Mouse (Mus musculus) cerebellum, adult 9-11 months (tissue): ENCODE measurements around the gene Gm10447.

Source experiments
- DNase-seq: peaks from one replicate; pipeline ENCODE4 v3.0.0; 2022

The Gm10447 gene

DNA sequence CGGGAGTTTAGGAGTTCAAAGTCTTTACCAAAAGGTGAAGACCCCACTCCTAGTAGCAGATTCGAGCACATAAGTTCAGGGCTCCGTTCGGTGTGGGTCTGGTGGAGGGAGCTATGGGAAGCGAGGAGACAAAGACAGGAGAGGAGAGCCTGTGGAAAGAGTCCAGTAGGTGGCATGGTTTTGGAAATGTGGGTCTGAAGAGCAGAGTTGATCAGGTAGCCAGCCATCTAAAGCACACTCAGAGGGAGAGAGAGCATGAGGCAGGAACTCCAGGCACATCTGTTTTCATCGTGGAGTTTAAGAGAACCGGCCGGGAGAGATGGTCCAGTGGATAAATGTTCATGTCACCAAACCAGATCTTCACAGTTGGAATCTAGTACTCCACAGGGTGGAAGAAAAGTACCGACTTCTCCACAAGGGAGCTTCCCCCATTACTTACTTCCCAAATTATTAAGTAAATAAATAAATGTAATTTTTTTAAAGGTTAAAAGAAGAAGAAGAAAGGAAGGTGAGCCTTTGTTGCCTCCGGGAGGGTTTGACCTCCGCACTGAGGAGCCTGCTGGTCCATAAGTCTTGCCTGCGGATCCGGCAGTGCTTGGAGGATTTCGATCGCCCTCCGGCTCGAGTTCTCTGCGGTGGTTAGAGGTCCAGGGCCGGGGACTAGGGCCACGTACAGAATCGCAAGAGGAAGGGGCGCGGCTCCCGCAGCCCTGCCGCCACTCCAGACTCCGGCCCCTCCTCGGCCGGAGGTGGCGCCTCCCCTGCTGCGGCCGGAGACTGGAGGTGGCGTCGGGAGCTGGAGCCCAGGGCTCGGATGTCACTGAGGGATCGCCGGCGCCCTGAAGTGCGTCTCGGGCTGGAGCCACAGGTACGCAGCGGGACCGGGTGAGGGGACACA, at the start of gene Gm10447, which contains the start of gene Shroom1:
Gm10447 (minus strand) TSS at position 637 of the 898 bp plus-strand sequence.
Shroom1 (plus strand) TSS at position 732 of the 898 bp plus-strand sequence.
- DNase-seq, result no peak

DNA sequence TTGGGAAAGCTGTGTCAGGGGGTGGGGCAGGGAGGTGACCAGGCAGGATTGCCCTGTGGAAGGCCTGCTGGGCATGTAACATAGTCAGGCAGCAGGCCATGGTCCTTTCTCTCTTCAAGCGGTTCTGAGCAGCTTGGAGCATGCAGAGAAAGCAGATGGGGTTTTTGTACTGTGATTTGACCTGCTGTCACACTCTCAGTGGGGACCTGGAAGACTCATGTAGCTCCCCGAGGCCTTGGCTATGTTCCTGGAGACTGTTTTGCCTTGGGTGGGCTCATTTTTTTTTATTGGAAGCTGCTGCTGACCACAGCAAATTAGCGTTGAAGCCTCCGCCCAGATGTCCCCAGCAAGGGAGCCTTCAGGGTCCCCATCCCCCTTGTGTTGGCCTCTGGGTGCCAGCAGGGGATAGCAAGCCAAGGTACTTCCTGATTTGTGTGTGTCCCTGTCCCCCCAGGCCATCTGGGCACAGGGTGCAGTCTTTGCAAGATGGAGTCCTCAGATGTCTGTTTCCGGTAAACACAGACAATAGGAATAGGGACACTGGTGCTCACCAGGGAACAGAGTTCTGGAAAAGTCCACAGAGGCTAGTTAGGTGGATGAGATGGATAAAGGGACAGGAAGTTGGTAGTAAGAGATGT, 48.2 kb upstream of the Gm10447 start:
- peak; percentile 99 for DNase-seq

DNA sequence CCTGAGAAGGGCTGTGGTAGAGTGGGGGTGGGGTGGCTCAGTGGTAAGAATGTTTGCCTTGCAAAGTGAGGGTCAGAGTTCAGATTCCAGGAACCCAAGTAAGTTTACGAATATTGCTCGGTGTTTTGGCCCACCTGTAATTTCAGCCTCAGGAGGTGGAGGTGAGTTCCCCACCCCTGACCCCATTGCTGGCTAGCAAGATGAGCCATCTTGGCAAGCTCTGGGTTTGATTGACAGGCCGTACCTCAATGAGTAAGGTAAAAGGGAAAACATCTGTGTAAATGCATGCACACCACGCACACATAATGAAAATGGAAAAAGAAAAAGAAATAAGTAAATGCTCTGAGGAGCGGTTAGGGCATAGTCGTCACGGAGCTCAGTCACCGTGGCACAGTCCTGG, 47.5 kb upstream of the Gm10447 start:
- peak; percentile 72 for DNase-seq

DNA sequence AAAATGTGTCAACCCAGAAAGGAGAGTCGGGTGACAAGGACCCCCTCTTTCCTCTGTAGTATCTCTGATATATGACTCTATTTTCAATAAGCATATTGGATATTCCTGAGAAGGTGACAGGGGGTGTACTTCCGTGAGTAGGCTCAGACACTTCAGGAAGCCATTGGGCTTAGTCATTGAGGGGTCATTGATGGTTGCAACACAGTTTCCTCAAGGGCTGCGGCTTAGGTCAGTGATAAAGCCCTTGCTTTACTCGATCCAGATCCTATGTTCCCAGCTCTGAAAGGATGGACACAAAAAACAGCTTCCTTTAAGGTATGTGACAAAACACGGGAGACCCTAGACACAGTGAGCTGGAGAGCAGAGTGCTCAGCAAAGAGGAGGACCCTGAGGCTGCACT, 46.8 kb upstream of the Gm10447 start:
- no peak for DNase-seq

DNA sequence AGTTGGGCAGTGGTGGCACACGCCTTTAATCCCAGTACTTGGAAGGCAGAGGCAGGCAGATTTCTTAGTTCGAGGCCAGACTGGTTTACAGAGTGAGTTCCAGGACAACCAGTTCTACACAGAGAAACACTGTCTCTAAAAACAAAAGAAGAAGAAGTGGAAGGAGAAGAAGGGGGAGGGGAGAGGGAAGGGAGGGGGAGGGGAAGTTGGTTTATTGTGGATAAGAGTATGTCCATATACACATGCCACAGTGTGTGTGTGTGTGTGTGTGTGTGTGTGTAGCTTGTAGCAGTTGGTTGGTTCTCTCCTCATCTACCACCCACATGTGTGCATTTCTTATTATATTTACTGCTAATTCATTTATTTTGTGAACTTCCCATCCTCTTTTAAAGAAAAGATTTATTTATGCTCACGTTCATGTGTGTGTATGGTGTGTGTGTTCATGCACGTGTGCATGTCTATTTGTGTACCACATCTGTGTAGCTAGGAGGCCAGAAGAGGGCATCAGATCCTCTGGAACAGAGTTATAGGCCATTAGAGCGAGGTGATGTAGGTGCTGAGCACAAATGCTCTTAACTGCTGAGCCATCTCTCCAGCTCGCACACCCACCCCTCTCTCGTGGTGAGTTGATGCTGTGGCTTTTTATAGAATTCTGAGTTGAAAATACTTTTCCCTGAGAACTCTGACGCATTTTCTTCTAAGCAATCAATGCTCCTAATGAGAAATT, 45.3 kb upstream of the Gm10447 start:
- DNase-seq, result no peak

DNA sequence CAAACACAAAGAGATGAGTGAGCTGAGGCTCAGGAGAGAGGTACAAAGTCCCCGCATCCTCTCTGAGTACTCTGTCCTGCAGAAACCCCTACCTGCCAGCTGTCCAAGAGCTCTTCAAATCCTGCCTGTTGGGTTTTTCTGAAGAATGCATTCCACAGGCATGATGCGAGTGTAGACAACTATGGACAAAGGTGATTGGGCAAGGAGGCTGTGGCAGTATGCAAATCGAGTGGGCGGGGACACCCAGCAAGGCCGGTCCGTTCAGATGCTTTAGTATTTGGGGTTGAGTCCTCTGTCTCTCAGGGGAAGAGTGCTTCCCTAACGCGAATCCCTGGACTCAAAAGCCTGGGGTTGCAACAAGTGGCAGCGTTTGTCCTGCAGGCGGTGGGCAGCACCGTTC, 43.7 kb upstream of the Gm10447 start:
- DNase-seq, result no peak

DNA sequence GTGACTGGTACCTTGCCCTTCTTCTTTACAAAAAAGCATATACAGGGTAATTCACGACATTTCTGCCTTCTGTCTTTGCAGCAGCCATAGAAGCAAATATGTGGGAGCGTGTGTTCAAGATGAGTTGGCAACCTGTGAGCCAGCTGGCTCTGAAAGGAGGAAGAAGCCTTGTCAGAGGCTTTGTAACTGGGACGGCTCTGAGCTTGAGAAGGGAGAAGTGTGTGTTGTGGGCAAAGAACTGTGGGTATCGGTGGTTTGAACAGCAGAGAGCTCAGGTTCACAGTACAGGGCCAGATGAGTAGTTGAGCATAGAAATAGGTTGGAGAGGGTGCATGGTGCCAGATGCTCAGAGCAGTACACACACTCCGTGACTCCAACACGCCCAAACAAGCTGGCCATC, 40.0 kb upstream of the Gm10447 start:
- DNase-seq, result peak; percentile 66

DNA sequence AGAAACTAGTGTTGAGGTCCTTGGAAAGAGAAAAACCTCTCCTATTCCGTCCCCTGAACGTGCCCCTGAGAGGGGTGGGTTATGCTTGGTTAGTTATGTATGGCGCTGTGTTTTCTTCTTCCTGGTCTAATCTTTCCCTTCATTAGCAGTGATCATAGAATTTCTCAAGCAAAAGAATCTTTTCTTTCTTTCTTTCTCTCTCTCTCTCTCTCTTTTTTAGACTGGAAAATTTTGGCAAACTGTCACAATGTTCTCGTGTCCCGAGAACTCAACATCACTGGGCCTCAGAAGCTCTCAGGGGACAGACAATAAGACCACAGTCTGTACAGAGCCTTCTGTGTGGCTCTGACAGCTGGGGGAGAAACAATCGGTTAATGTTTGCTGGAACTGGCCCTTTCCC, 38.5 kb upstream of the Gm10447 start:
- no peak for DNase-seq

DNA sequence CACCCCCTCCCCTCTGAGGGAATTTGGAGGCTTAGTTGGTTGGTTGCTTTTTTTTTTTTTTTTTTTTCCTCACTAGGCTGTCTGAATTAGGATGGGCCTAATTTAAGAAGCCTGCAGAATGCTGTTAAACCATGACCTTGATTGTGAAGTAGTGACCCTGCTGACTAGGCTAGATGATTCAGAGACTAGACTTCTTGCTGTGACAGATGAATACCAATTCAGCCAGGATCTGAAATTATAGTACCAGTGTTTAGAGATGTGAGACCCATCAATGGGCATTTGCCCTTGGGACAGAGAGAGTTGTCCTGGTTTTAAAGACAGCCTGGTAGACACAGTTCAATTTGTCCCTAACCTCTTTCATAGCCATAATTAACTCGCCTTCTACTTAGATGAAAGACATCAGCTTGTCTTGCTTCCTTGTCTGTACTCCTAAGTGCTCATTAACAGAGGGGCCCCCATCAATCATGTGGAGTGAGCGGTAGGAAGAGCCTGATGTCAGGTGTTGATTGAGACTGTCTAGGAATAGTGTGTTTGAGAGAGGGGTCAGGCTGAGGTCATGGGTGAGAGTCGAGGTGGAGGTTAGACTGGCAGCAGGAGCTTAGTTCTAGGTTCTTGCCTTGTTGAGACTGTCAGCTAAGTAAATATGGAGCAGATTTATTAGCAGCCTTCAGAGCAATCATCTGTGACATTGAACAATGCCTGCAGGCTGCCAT, 36.5 kb upstream of the Gm10447 start:
- no peak for DNase-seq

DNA sequence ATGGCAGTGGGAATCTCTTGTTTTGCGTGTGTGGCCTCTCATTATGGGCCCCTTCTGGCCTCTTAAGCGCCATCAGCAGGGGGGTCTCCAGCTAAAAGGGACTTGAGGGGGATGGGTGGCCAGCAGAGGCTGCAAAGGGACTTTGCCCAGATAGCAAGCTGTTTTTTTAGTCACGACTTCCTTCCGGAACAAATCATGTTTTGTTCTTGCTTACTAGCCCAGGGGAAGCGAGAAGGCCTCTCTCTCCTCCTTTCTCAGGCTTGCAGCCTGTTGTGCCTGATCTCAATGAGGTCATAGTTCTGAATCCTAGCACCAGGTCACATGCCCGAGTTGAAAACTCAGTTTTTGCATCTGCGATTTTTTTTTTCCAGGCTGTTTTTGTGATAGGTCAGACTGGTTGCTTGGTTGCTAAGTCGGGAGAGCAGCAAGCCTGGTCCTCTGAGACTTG, 35.1 kb upstream of the Gm10447 start:
- no peak for DNase-seq

DNA sequence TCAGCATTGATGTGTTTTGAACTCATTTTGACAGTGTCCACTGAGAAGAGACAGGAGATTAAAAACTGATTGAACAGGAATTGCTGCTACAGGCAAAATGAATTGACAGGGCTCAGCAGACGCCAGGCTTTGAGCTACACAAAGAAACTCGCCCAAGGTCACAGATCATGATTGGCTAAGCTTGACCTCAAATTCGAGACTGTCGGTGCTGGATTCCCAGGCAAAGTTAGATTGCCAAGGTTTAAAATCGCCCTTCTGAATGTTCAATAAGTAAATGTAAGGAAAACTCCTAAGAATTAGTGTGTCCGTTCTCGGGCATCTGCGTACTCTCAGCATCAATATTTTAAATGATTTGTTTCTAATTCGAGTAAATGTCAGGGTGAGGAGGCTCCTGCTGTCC, 32.5 kb upstream of the Gm10447 start:
- no peak for DNase-seq

DNA sequence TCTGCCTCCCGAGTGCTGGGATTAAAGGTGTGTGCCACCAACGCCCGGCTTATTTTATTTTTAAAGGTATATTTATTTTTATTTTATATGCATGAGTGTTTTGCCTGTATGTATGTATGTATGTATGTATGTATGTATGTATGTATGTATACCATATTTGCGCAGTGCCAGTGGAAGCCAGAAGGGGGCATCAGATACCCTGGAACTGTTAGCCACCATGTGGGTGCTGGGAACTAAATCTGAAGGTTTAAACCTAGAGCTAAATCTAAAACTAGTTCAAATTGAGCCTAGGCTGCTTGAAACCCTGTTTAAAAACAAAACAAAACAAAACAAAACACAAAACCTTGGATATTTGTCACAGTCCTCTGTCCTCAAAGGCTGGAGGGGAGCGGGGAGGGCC, 32.1 kb upstream of the Gm10447 start:
- no peak for DNase-seq

DNA sequence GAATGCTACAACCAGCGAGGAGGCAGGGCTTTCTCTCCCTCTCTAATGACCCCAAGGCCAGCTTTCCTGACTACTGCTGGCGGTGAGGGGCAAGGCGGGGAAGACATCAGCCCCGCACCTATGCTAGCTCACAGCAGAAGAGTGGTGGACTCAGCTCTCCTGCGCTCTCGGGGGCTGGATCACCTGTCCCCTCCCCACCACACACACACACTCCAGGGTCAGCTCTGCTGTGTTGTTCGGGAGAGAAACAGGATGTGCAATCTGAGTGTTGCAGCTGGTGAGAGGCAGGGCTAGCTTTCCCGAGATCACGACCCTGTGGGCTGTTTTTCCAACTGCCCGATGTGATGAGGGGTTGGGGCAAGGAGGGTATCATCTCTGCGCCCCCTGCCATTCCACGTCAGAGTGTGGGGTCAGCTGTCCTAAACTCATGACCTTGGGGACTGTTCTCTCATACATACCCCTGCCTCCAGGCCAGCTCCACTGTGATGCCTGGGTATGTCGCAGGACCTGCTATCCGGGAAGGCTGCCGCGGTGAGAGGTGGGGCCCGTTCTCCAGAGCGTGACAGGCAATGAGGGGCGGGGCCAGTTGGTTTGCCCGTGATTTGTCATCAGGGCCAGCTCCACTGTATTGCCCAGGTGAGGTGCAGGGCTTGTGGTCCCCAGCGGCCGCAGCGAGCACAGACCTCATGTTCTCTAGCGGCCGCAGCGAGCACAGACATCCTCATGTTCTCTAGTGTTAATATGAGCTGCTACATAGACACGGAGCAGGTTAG, 30.1 kb upstream of the Gm10447 start:
- peak; percentile 92 for DNase-seq

DNA sequence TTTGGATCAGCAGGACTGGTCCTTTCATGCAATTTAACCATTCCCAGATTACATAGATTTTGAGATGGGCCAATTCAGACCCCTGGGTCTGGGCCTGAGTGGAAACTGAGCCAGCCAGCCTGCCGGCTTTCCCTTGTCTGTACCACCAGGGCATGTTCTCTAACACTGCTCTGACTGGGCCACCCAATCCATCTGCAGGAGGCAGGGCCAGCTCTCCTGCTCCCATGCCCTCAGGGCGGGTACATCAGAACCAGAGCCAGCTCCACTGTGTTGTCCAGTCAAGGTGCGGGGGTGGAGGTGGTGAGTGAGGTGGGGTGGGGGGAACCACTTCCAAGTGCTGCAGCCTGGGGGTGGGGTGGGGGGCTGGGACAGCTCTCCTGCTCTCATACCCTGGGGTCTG, 29.4 kb upstream of the Gm10447 start:
- no peak for DNase-seq

DNA sequence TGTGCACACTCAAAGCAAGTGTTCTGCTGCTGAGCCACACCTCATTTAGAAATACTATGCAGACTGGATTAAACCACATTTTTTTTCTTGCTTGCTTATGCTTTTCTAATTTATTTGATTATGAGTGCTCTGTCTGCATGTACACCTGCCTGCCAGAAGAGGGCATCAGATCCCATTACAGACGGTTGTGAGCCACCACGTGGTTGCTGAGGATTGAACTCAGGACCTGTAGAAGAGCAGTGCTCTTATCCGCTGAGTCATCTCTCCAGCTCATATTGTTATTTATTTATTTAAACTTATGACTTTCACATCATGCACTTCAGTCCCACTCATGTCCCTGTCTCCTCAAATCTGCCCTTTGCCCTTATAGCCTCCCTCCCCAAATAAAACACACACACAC, 28.8 kb upstream of the Gm10447 start:
- no peak for DNase-seq

DNA sequence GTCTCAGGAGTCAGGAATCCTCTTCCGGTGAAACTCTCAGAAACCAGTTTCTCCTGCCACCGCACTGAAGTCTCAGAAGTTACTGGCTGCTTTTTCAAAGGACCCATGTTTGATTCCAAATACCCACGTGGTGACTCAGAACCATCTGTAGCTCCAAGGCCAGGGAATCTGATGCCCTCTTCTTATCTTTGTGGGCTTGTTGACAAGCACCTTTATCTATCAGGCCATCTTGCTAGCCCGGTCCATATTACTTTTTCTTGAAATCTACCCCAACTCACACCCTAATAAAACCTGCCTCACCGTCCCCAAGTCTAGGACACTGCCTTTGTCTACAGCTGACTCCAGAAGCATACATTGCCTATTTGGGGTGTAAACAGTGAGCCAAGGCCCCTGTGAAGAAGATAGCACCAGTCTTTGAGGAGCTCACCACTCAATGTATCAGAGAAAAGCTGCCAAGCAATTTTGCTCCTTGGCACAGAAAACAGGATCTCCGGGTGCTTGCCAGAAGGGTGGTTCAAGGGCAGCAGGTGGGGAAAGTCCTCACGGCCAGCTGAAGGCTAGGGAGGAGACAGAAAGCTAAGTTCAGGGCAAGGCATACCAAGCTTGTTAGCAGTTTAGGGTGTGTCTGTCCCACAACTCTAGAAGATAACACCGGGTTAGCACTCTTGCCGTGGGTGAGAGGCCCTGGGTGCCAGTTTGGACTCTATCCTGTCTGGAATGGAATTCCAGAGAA, 26.4 kb upstream of the Gm10447 start:
- peak; percentile 81 for DNase-seq

DNA sequence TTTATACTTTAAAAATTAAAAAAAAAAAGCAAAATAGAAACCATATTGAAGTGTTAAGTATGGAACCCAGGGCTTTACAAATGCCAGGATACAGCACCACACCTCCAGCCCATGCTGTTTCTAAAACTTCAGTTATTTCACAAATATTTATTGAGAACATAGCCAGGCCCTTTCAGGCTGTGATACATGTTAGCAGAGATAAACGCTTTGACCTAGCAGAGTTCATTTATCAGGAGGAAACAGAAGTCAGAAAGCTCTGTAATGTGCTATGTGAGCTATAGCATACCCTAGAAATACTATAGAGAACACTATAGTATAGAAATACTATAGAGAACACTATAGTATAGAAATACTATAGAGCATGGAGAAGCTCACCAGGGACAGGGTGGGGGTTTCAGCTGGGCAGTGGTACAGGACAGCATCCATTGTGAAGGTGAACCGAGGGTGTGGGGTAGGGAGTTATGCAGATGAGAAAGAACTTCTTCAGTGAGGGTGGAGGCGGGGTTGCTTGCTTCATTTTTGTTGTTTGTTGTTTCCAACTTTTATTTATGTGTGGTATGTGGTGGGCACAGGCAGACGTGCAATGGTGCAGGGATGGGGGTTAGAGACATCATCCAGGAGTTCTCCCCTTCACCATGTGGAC, 24.3 kb upstream of the Gm10447 start:
- DNase-seq, result no peak

DNA sequence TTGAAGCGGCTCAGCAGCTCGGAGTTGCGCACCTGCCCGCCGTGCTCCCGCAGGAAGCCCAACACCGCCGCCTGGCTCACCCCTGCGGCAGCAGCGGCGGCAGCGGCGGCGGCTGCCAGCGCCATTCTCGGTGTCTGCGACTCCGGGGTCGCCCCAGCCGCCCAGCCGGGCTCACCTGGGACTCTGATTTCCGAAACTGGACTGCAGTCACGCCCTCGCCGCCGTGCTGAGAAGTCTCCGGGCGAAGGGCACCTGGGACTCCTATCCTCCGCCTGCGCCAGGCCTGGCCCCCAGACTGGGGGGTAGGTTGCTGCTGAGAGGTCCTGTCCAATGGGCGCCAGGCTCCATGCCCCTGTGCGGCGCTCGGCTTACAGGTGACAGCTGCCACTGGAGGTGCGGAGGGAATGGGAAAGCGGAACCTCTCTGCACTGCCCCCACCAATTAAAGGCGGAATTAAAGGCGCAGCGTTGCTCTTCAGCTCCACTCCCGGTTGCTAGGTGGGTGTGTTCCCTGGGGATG, 22.9 kb upstream of the Gm10447 start, which contains the start of the genes Gm9945 and Sowaha:
Gm9945 (plus strand) TSS at position 384 of the 519 bp plus-strand sequence.
Sowaha (minus strand) TSS at position 492 of the 519 bp plus-strand sequence.
- DNase-seq, result peak; percentile 90

DNA sequence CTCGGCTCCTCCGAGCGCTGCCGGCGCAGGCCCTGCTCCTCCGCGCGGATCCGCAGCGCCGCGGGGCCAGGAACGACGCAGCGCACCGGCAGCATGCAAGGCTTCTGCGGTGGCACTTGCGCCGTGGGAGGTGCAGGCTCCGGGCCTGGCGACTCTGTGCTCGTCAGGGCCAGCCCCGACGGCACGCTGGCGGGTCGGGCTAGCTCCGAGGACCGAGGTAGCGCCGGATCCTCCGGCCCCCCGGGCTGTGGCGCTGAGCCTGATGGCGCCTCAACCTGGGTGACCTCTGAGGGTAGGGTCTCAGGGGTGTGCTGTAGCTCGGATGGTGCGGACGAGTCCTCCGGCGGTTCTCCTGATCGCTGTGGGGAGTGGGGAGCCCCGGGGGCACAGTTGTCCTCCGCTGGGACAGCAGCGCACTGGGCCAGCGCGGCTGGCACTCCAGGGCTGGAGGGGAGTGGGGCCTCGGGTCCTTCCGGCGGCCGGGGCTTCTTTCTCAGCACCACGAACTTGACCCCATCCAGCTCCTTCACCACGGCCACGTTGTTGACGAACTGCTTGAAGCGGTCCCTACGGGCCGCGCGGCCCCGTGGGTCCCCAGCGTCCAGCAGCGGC, 22.4 kb upstream of the Gm10447 start:
- peak; percentile 69 for DNase-seq
